Comparison of ENCODE assay signal across 35 mouse cellular contexts in the genomic region with DNA sequence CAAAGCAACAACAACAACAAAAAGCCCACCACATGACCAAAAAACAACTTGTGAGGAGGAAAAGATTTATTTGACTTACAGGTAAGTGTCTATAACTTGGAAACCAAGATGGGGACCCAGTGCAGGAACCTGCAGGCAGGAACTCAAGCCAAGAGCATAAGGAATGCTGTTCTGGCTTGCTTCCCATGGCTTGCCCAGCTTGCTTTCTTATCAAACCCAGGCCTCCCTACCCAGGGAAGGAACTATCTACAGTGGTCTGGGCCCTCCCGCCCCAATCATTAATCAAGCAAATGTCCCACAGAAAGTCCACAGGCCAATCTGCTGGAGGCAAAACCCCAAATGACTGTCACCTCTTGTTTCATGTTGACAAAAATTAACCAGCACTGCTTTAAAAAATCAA. TPM values are rescaled to one million over a fixed set of nuclear protein-coding genes. Genes with fewer than 3 reads are reported as not detected.
"Had no signal": no experiment of that assay in that cellular context is flagged by ENCODE, and none has a peak within 500 bp of the region (broad histone marks: within the 10 kb centered on the region; RNA-seq: fewer than 3 reads in every experiment).

No protein-coding gene starts in this region.

- H3K9me3 ChIP-seq: limb, embryonic 10.5 days; limb, embryonic 12.5 days; limb, embryonic 13.5 days; limb, embryonic 15.5 days; liver, embryonic 12.5 days; liver, embryonic 13.5 days; liver, embryonic 15.5 days; lung, embryonic 15.5 days; midbrain, embryonic 10.5 days; midbrain, embryonic 12.5 days; midbrain, embryonic 13.5 days; midbrain, embryonic 15.5 days had no signal

- H3K4me3 ChIP-seq: left cerebral cortex, adult 2 months; limb, embryonic 10.5 days; limb, embryonic 12.5 days; limb, embryonic 13.5 days; limb, embryonic 15.5 days; liver, embryonic 12.5 days; liver, embryonic 13.5 days; liver, embryonic 15.5 days; lung, embryonic 15.5 days; megakaryocyte, embryonic 14.5 days; midbrain, embryonic 10.5 days; midbrain, embryonic 12.5 days; midbrain, embryonic 13.5 days; midbrain, embryonic 15.5 days; myocyte had no signal

- H3K36me3 ChIP-seq: limb, embryonic 10.5 days; limb, embryonic 12.5 days; limb, embryonic 13.5 days; limb, embryonic 15.5 days; liver, embryonic 12.5 days; liver, embryonic 13.5 days; liver, embryonic 15.5 days; lung, embryonic 15.5 days; midbrain, embryonic 10.5 days; midbrain, embryonic 12.5 days; midbrain, embryonic 13.5 days; midbrain, embryonic 15.5 days had no signal

- ATAC-seq: liver, embryonic 12.5 days; liver, postnatal 0 days; lung, postnatal 0 days; midbrain, embryonic 13.5 days; midbrain, embryonic 15.5 days; midbrain, embryonic 16.5 days had no signal

- H3K27ac ChIP-seq: left cerebral cortex, adult 2 months; limb, embryonic 10.5 days; limb, embryonic 12.5 days; limb, embryonic 13.5 days; limb, embryonic 15.5 days; liver, embryonic 12.5 days; liver, embryonic 13.5 days; liver, embryonic 14.5 days; liver, embryonic 15.5 days; lung, embryonic 15.5 days; macrophage; midbrain, embryonic 10.5 days; midbrain, embryonic 12.5 days; midbrain, embryonic 13.5 days; midbrain, embryonic 15.5 days had no signal

- DNase-seq: layer of hippocampus, postnatal 36 days; left cerebral cortex, postnatal 4 days; liver; liver, embryonic 13.5 days; liver, postnatal 0 days; lung, adult 18-20 months; lung, embryonic 14.5 days; lung, postnatal 10 days; lung, postnatal 14 days; lung, postnatal 4 days had no signal

- H3K9ac ChIP-seq: limb, embryonic 12.5 days; limb, embryonic 13.5 days; limb, embryonic 15.5 days; liver, embryonic 12.5 days; liver, embryonic 13.5 days; liver, embryonic 14.5 days; liver, embryonic 15.5 days; liver, postnatal 0 days; lung, embryonic 14.5 days; lung, embryonic 15.5 days; midbrain, embryonic 12.5 days; midbrain, embryonic 13.5 days; midbrain, embryonic 15.5 days had no signal

- H3K4me1 ChIP-seq: limb, embryonic 12.5 days; limb, embryonic 13.5 days; limb, embryonic 15.5 days; liver, embryonic 12.5 days; liver, embryonic 13.5 days; liver, embryonic 15.5 days; lung, embryonic 15.5 days; megakaryocyte, embryonic 14.5 days; midbrain, embryonic 10.5 days; midbrain, embryonic 12.5 days; midbrain, embryonic 13.5 days; midbrain, embryonic 15.5 days had no signal

- H3K27me3 ChIP-seq: limb, embryonic 12.5 days; limb, embryonic 13.5 days; limb, embryonic 15.5 days; liver, embryonic 12.5 days; liver, embryonic 13.5 days; lung, embryonic 15.5 days; midbrain, embryonic 12.5 days; midbrain, embryonic 13.5 days; midbrain, embryonic 15.5 days had no signal

- H3K4me2 ChIP-seq: limb, embryonic 12.5 days; limb, embryonic 13.5 days; limb, embryonic 15.5 days; liver, embryonic 11.5 days; liver, embryonic 12.5 days; liver, embryonic 13.5 days; liver, embryonic 15.5 days; lung, embryonic 14.5 days; lung, embryonic 15.5 days; midbrain, embryonic 11.5 days; midbrain, embryonic 12.5 days; midbrain, embryonic 13.5 days; midbrain, embryonic 15.5 days had no signal

RNA-seq across cellular contexts. Expression of gene Gm20537, which starts 36.1 kb away (rescaled TPM):
- total RNA-seq: layer of hippocampus, postnatal 36 days; left cerebral cortex, adult 8-10 months; megakaryocyte progenitor cell, adult 5-6 weeks; megakaryocyte, adult 5-6 weeks; midbrain, postnatal 0 days; monocyte, adult 5-6 weeks had no signal
- polyA plus RNA-seq: liver, embryonic 11.5 days; liver, embryonic 13.5 days; lung, postnatal 0 days; macrophage; myocyte had no signal
